Mouse (Mus musculus): Measurements from ENCODE around the gene Abr. TPM values are rescaled to one million over a fixed set of nuclear protein-coding genes. Genes with fewer than 3 reads are reported as not detected.

The Abr gene
- total RNA-seq, 2 experiments from 2014 or later = 7.2 to 10.9 TPM

GRCm38 (mm10) chr11:76499564-76499963, 122.5 kb downstream of the Abr start:
- no peak for ATAC-seq (replicated peaks; ENCODE audit: low FRiP score, low TSS enrichment, poor library complexity, severe bottlenecking)

GRCm38 (mm10) chr11:76497769-76498152, 124.4 kb downstream of the Abr start:
- no peak for ATAC-seq (replicated peaks; ENCODE audit: low FRiP score, low TSS enrichment, poor library complexity, severe bottlenecking)

- ATAC-seq (replicated peaks; ENCODE audit: low FRiP score, low TSS enrichment, poor library complexity, severe bottlenecking) = no peak
These were observed 124.9 kb downstream of the Abr start for GRCm38 (mm10) chr11:76497066-76497768.

- ATAC-seq (replicated peaks; ENCODE audit: low FRiP score, low TSS enrichment, poor library complexity, severe bottlenecking) = no peak
These were observed 125.9 kb downstream of the Abr start for GRCm38 (mm10) chr11:76496086-76496771.

- no peak for ATAC-seq (replicated peaks; ENCODE audit: low FRiP score, low TSS enrichment, poor library complexity, severe bottlenecking)
These were observed 126.7 kb downstream of the Abr start for GRCm38 (mm10) chr11:76495127-76496028.

- peak; percentile 21 for ATAC-seq (replicated peaks; ENCODE audit: low FRiP score, low TSS enrichment, poor library complexity, severe bottlenecking)
These were observed 127.6 kb downstream of the Abr start for GRCm38 (mm10) chr11:76494360-76495126.

- ATAC-seq (replicated peaks; ENCODE audit: low FRiP score, low TSS enrichment, poor library complexity, severe bottlenecking) = no peak; the same call in 1 of the 2 replicates
These were observed 128.3 kb downstream of the Abr start for GRCm38 (mm10) chr11:76493811-76494274.

GRCm38 (mm10) chr11:76493167-76493566, 128.9 kb downstream of the Abr start:
- ATAC-seq (replicated peaks; ENCODE audit: low FRiP score, low TSS enrichment, poor library complexity, severe bottlenecking) = no peak

- ATAC-seq (replicated peaks; ENCODE audit: low FRiP score, low TSS enrichment, poor library complexity, severe bottlenecking) = no peak
These were observed 130.3 kb downstream of the Abr start for GRCm38 (mm10) chr11:76491817-76492216.

GRCm38 (mm10) chr11:76489407-76489806, 132.7 kb downstream of the Abr start:
- ATAC-seq (replicated peaks; ENCODE audit: low FRiP score, low TSS enrichment, poor library complexity, severe bottlenecking) = no peak

GRCm38 (mm10) chr11:76487024-76487423, 135.1 kb downstream of the Abr start:
- no peak for ATAC-seq (replicated peaks; ENCODE audit: low FRiP score, low TSS enrichment, poor library complexity, severe bottlenecking)

GRCm38 (mm10) chr11:76484033-76484432, 138.1 kb downstream of the Abr start:
- no peak for ATAC-seq (replicated peaks; ENCODE audit: low FRiP score, low TSS enrichment, poor library complexity, severe bottlenecking)

- no peak for ATAC-seq (replicated peaks; ENCODE audit: low FRiP score, low TSS enrichment, poor library complexity, severe bottlenecking)
These were observed 138.9 kb downstream of the Abr start for GRCm38 (mm10) chr11:76483171-76483727.

- no peak for ATAC-seq (replicated peaks; ENCODE audit: low FRiP score, low TSS enrichment, poor library complexity, severe bottlenecking)
These were observed 139.4 kb downstream of the Abr start for GRCm38 (mm10) chr11:76482697-76483096.

- ATAC-seq (replicated peaks; ENCODE audit: low FRiP score, low TSS enrichment, poor library complexity, severe bottlenecking) = no peak
These were observed 139.9 kb downstream of the Abr start for GRCm38 (mm10) chr11:76482183-76482582.

GRCm38 (mm10) chr11:76479729-76480128, 142.4 kb downstream of the Abr start:
- no peak for ATAC-seq (replicated peaks; ENCODE audit: low FRiP score, low TSS enrichment, poor library complexity, severe bottlenecking)

GRCm38 (mm10) chr11:76478676-76479655, 143.1 kb downstream of the Abr start:
- ATAC-seq (replicated peaks; ENCODE audit: low FRiP score, low TSS enrichment, poor library complexity, severe bottlenecking) = no peak

- no peak for ATAC-seq (replicated peaks; ENCODE audit: low FRiP score, low TSS enrichment, poor library complexity, severe bottlenecking)
These were observed 145.0 kb downstream of the Abr start for GRCm38 (mm10) chr11:76477095-76477525.

Measured in megakaryocyte-erythroid progenitor cell, adult 5-6 weeks (primary cell).